Mouse (Mus musculus): ENCODE data around the gene Cntrob.

GRCm38 (mm10) chr11:69266253-69266652 is 57.3 kb downstream of the Cntrob start:
- TF ChIP-seq POLR2A (IDR thresholded peaks at IDR 0.05; ENCODE audit: low read depth, low read length) (no peak), CTCF (IDR thresholded peaks at IDR 0.05; ENCODE audit: borderline replicate concordance, insufficient read depth, low read length) (no peak)

All from embryonic fibroblast, embryonic 13.5 days (primary cell).